Mouse (Mus musculus): ENCODE results near the gene Cchcr1. TPM values are rescaled to one million over a fixed set of nuclear protein-coding genes. Genes with fewer than 3 reads are reported as not detected.
A peak's percentile ranks its signal among the peaks of the same experiment; 100 is the strongest.

Gene Cchcr1
- polyA plus RNA-seq, 1 experiment = 19.3 TPM

- WGBS = 4% methylated on average over 28 of the region's 28 CpGs
- H3K4me3 ChIP-seq (ENCODE audit: control insufficient read depth, insufficient read depth, low read length) = peak overlapping the region; percentile 17
- peak; percentile 26 for DNase-seq
- no peaks in the 10 kb centered on the region for H3K27me3 ChIP-seq (ENCODE audit: control insufficient read depth, insufficient read depth, low read length)
- H3K27ac ChIP-seq (ENCODE audit: control insufficient read depth, insufficient read depth, low read length) = no peak overlapping the region
- peaks cover 23% of the 10 kb centered on the region for H3K4me1 ChIP-seq (replicated peaks; ENCODE audit: control insufficient read depth, insufficient read depth, low read length)
- no peaks in the 10 kb centered on the region for H3K36me3 ChIP-seq (ENCODE audit: control insufficient read depth, insufficient read depth, low read length)
- TF ChIP-seq POLR2A (IDR thresholded peaks at IDR 0.05; ENCODE audit: control insufficient read depth, extremely low read depth, insufficient read depth, low read length, poor library complexity) (no peak), CTCF (IDR thresholded peaks at IDR 0.05; ENCODE audit: borderline replicate concordance, control insufficient read depth, extremely low read depth, insufficient read depth, low read length, poor library complexity) (no peak)
These were observed 52.4 kb downstream of the Cchcr1 start for GRCm38 (mm10) chr17:35569091-35569944.

- Histone ChIP-seq H3K4me1 (replicated peaks; ENCODE audit: control insufficient read depth, insufficient read depth, low read length) (peaks cover 19% of the 10 kb centered on the region), H3K36me3 (ENCODE audit: control insufficient read depth, insufficient read depth, low read length) (no peaks in the 10 kb centered on the region), H3K27ac (ENCODE audit: control insufficient read depth, insufficient read depth, low read length) (no peak overlapping the region), H3K4me3 (ENCODE audit: control insufficient read depth, insufficient read depth, low read length) (no peak overlapping the region), H3K27me3 (ENCODE audit: control insufficient read depth, insufficient read depth, low read length) (no peaks in the 10 kb centered on the region)
- no peak for DNase-seq
- TF ChIP-seq POLR2A (IDR thresholded peaks at IDR 0.05; ENCODE audit: control insufficient read depth, extremely low read depth, insufficient read depth, low read length, poor library complexity) = no peak
- no peak for TF ChIP-seq CTCF (IDR thresholded peaks at IDR 0.05; ENCODE audit: borderline replicate concordance, control insufficient read depth, extremely low read depth, insufficient read depth, low read length, poor library complexity)
- 94% methylated on average over 14 of the region's 14 CpGs for WGBS
These were observed 53.9 kb downstream of the Cchcr1 start for GRCm38 (mm10) chr17:35570836-35571235.

GRCm38 (mm10) chr17:35571477-35571876, 54.6 kb downstream of the Cchcr1 start:
- TF ChIP-seq CTCF (IDR thresholded peaks at IDR 0.05; ENCODE audit: borderline replicate concordance, control insufficient read depth, extremely low read depth, insufficient read depth, low read length, poor library complexity) (no peak), POLR2A (IDR thresholded peaks at IDR 0.05; ENCODE audit: control insufficient read depth, extremely low read depth, insufficient read depth, low read length, poor library complexity) (no peak)
- Histone ChIP-seq H3K27me3 (ENCODE audit: control insufficient read depth, insufficient read depth, low read length) (no peaks in the 10 kb centered on the region), H3K4me1 (replicated peaks; ENCODE audit: control insufficient read depth, insufficient read depth, low read length) (peaks cover 19% of the 10 kb centered on the region), H3K4me3 (ENCODE audit: control insufficient read depth, insufficient read depth, low read length) (no peak overlapping the region), H3K36me3 (ENCODE audit: control insufficient read depth, insufficient read depth, low read length) (no peaks in the 10 kb centered on the region), H3K27ac (ENCODE audit: control insufficient read depth, insufficient read depth, low read length) (no peak overlapping the region)
- 97% methylated on average over 7 of the region's 7 CpGs for WGBS
- no peak for DNase-seq

GRCm38 (mm10) chr17:35578211-35578610, 61.3 kb downstream of the Cchcr1 start:
- no peak overlapping the region for H3K27ac ChIP-seq (ENCODE audit: control insufficient read depth, insufficient read depth, low read length)
- no peaks in the 10 kb centered on the region for H3K27me3 ChIP-seq (ENCODE audit: control insufficient read depth, insufficient read depth, low read length)
- DNase-seq = peak; percentile 83
- TF ChIP-seq POLR2A (IDR thresholded peaks at IDR 0.05; ENCODE audit: control insufficient read depth, extremely low read depth, insufficient read depth, low read length, poor library complexity) (no peak), CTCF (IDR thresholded peaks at IDR 0.05; ENCODE audit: borderline replicate concordance, control insufficient read depth, extremely low read depth, insufficient read depth, low read length, poor library complexity) (peak; percentile 37; the same call in 1 of the 2 replicates)
- no peaks in the 10 kb centered on the region for H3K36me3 ChIP-seq (ENCODE audit: control insufficient read depth, insufficient read depth, low read length)
- H3K4me3 ChIP-seq (ENCODE audit: control insufficient read depth, insufficient read depth, low read length) = no peak overlapping the region
- 21% methylated on average over 6 of the region's 6 CpGs for WGBS
- H3K4me1 ChIP-seq (replicated peaks; ENCODE audit: control insufficient read depth, insufficient read depth, low read length) = no peaks in the 10 kb centered on the region

Other genes with a start within 250 kb of the Cchcr1 start
- 4.6 and 6.7 TPM in 2 replicates for gene H2-Q1, start 196.7 kb upstream of the Cchcr1 start, polyA plus RNA-seq (2012; rRNA removed)
- gene H2-Q2, start 174.9 kb upstream of the Cchcr1 start, polyA plus RNA-seq (2012; rRNA removed) = 142 and 170 TPM in 2 replicates
- 272 and 274 TPM in 2 replicates for gene H2-Q4, start 137.5 kb upstream of the Cchcr1 start, polyA plus RNA-seq (2012; rRNA removed)
- gene H2-Q6, start 92.2 kb upstream of the Cchcr1 start, polyA plus RNA-seq (2012; rRNA removed) = 115 and 165 TPM in 2 replicates
- 412 and 617 TPM in 2 replicates for gene H2-Q7, start 77.9 kb upstream of the Cchcr1 start, polyA plus RNA-seq (2012; rRNA removed)
- 15.3 and 18.6 TPM in 2 replicates for gene H2-Q10, start 47.0 kb upstream of the Cchcr1 start, polyA plus RNA-seq (2012; rRNA removed)
- gene Pou5f1, start 11.1 kb upstream of the Cchcr1 start, polyA plus RNA-seq (2012; rRNA removed) = 0.50 and 0.71 TPM in 2 replicates
- 64.4 and 92.6 TPM in 2 replicates for gene Tcf19, start 276 bp upstream of the Cchcr1 start, polyA plus RNA-seq (2012; rRNA removed)
- 10.2 and 11.2 TPM in 2 replicates for gene Psors1c2, start 16.1 kb downstream of the Cchcr1 start, polyA plus RNA-seq (2012; rRNA removed)
- gene Cdsn, start 35.0 kb downstream of the Cchcr1 start, polyA plus RNA-seq (2012; rRNA removed) = 1.8 and 3.3 TPM in 2 replicates
- 0.58 and 0.59 TPM in 2 replicates for gene 2300002M23Rik, start 50.4 kb downstream of the Cchcr1 start, polyA plus RNA-seq (2012; rRNA removed)
- gene Sfta2, start 84.4 kb downstream of the Cchcr1 start, polyA plus RNA-seq (2012; rRNA removed) = 0.82 and 1.3 TPM in 2 replicates
- gene Gm9573, start 109.5 kb downstream of the Cchcr1 start, polyA plus RNA-seq (2012; rRNA removed) = 0.09 and 0.23 TPM in 2 replicates
- 0.05 and 0.11 TPM in 2 replicates for gene Mucl3, start 126.6 kb downstream of the Cchcr1 start, polyA plus RNA-seq (2012; rRNA removed)
- gene Vars2, start 150.5 kb downstream of the Cchcr1 start, polyA plus RNA-seq (2012; rRNA removed) = 153 and 171 TPM in 2 replicates
- 317 and 352 TPM in 2 replicates for gene Gtf2h4, start 156.6 kb downstream of the Cchcr1 start, polyA plus RNA-seq (2012; rRNA removed)
- 33.6 and 43.6 TPM in 2 replicates for gene Ddr1, start 187.5 kb downstream of the Cchcr1 start, polyA plus RNA-seq (2012; rRNA removed)

Data from thymus, adult 2 months (tissue).